Mouse (Mus musculus) A20 (cell line): ENCODE data around the gene Tmem255b.
A peak's percentile ranks its signal among the peaks of the same experiment; 100 is the strongest.

Experiments
- DNase-seq: peaks from one replicate; pipeline ENCODE4 v3.0.0-alpha.2; 2011; ENCODE audit warnings: low read depth, low spot score

Gene Tmem255b

GRCm38 (mm10) chr8:13434889-13435288 lies at the start of gene Tmem255b:
TSS of gene Tmem255b (plus strand) at chr8:13435189.
- DNase-seq, result no peak

- DNase-seq, result no peak
Observed at GRCm38 (mm10) chr8:13386366-13386765, 48.6 kb upstream of the Tmem255b start.

GRCm38 (mm10) chr8:13387728-13388127 lies 47.3 kb upstream of the Tmem255b start:
- peak; percentile 59 for DNase-seq

- no peak for DNase-seq
Observed at GRCm38 (mm10) chr8:13388744-13389143, 46.2 kb upstream of the Tmem255b start.

GRCm38 (mm10) chr8:13393869-13394268 lies 41.1 kb upstream of the Tmem255b start:
- no peak for DNase-seq

GRCm38 (mm10) chr8:13396725-13397124 lies 38.3 kb upstream of the Tmem255b start, which contains the start of gene Atp4b:
TSS of gene Atp4b (minus strand) at chr8:13396825.
- DNase-seq, result no peak

GRCm38 (mm10) chr8:13403517-13403916 lies 31.5 kb upstream of the Tmem255b start:
- DNase-seq, result no peak

GRCm38 (mm10) chr8:13404666-13405131 lies 30.3 kb upstream of the Tmem255b start, which contains the start of gene Grk1:
TSS of gene Grk1 (plus strand) at chr8:13405081.
- DNase-seq, result no peak

- DNase-seq, result no peak
Observed at GRCm38 (mm10) chr8:13406011-13406410, 29.0 kb upstream of the Tmem255b start.

- DNase-seq, result peak; percentile 71
Observed at GRCm38 (mm10) chr8:13411597-13411996, 23.4 kb upstream of the Tmem255b start.

GRCm38 (mm10) chr8:13412891-13413558 lies 22.0 kb upstream of the Tmem255b start:
- DNase-seq, result peak; percentile 60

- peak; percentile 7 for DNase-seq
Observed at GRCm38 (mm10) chr8:13413823-13414390, 21.1 kb upstream of the Tmem255b start.

- DNase-seq, result no peak
Observed at GRCm38 (mm10) chr8:13415879-13416278, 19.1 kb upstream of the Tmem255b start.

GRCm38 (mm10) chr8:13419111-13419639 lies 15.8 kb upstream of the Tmem255b start:
- no peak for DNase-seq

GRCm38 (mm10) chr8:13420970-13421369 lies 14.0 kb upstream of the Tmem255b start:
- DNase-seq, result no peak

GRCm38 (mm10) chr8:13427351-13427750 lies 7.6 kb upstream of the Tmem255b start:
- no peak for DNase-seq

GRCm38 (mm10) chr8:13428156-13428555 lies 6.8 kb upstream of the Tmem255b start:
- DNase-seq, result peak; percentile 5

- DNase-seq, result no peak
Observed at GRCm38 (mm10) chr8:13430412-13430811, 4.6 kb upstream of the Tmem255b start.

GRCm38 (mm10) chr8:13430866-13431265 lies 4.1 kb upstream of the Tmem255b start:
- no peak for DNase-seq

- no peak for DNase-seq
Observed at GRCm38 (mm10) chr8:13433130-13433529, 1.9 kb upstream of the Tmem255b start.

- no peak for DNase-seq
Observed at GRCm38 (mm10) chr8:13436052-13436451, 1.1 kb downstream of the Tmem255b start.

- no peak for DNase-seq
Observed at GRCm38 (mm10) chr8:13437531-13437930, 2.5 kb downstream of the Tmem255b start.

GRCm38 (mm10) chr8:13442152-13442551 lies 7.2 kb downstream of the Tmem255b start:
- no peak for DNase-seq
